In genomic region chr8:106515946-106516479, GRCm38 (mm10) we compare ENCODE assay signal across 33 mouse cellular contexts. TPM values are rescaled to one million over a fixed set of nuclear protein-coding genes. Genes with fewer than 3 reads are reported as not detected.
A peak's percentile ranks its signal among the peaks of the same experiment; 100 is the strongest.
DNase-seq lines count a peak whose midpoint lies in the region; ATAC-seq and TF ChIP-seq lines count a peak whose summit lies in the region.
"Had no signal": no experiment of that assay in that cellular context is flagged by ENCODE, and none has a peak within 500 bp of the region (broad histone marks: within the 10 kb centered on the region; RNA-seq: fewer than 3 reads in every experiment).

No protein-coding gene starts in this region.

- no peak overlapping the region for H3K4me2 ChIP-seq in heart, embryonic 12.5 days
- no peak overlapping the region for H3K4me2 ChIP-seq in intestine, embryonic 14.5 days (ENCODE audit: low read length)
- no peak overlapping the region for H3K4me2 ChIP-seq in intestine, embryonic 15.5 days (replicated peaks)
- H3K4me2 ChIP-seq: hindbrain, embryonic 15.5 days; neural tube, embryonic 13.5 days had no signal

- no peak for TF ChIP-seq POLR2A in embryonic fibroblast, embryonic 13.5 days (IDR thresholded peaks at IDR 0.05; ENCODE audit: low read depth, low read length)

- 43% methylated on average over 1 of the region's 1 CpGs for WGBS in heart, embryonic 12.5 days
- 25% methylated on average over 1 of the region's 1 CpGs for WGBS in intestine, embryonic 14.5 days
- WGBS in intestine, embryonic 15.5 days = 30% methylated on average over 1 of the region's 1 CpGs

- H3K9ac ChIP-seq in heart, embryonic 12.5 days = no peak overlapping the region
- no peak overlapping the region for H3K9ac ChIP-seq in intestine, embryonic 14.5 days (ENCODE audit: low read length)
- H3K9ac ChIP-seq in intestine, embryonic 15.5 days = no peak overlapping the region
- H3K9ac ChIP-seq: hindbrain, embryonic 15.5 days; liver, postnatal 0 days; neural tube, embryonic 13.5 days had no signal

- H3K27ac ChIP-seq in heart, embryonic 12.5 days (ENCODE audit: poor library complexity, severe bottlenecking) = peak overlapping the region; percentile 90
- peak overlapping the region; percentile 18; the same call in 1 of the 2 replicates for H3K27ac ChIP-seq in intestine, embryonic 14.5 days (ENCODE audit: low read depth)
- H3K27ac ChIP-seq in intestine, embryonic 15.5 days = no peak overlapping the region
- peak overlapping the region; percentile 50 for H3K27ac ChIP-seq in embryonic fibroblast, embryonic 13.5 days (ENCODE audit: insufficient read depth, low read length)
- H3K27ac ChIP-seq: hindbrain, embryonic 15.5 days; kidney, postnatal 0 days; midbrain, embryonic 10.5 days; neural tube, embryonic 13.5 days had no signal

- peaks cover 16% of the 10 kb centered on the region for H3K36me3 ChIP-seq in heart, embryonic 12.5 days
- H3K36me3 ChIP-seq in intestine, embryonic 14.5 days (ENCODE audit: control insufficient read depth, insufficient read depth, low read length) = 0 out of 2 replicates have a peak, but pooled peaks cover 5% of the 10 kb centered on the region
- H3K36me3 ChIP-seq in intestine, embryonic 15.5 days = no peaks in the 10 kb centered on the region
- H3K36me3 ChIP-seq: hindbrain, embryonic 15.5 days; midbrain, embryonic 10.5 days; neural tube, embryonic 13.5 days had no signal

- no peak for TF ChIP-seq CTCF in embryonic fibroblast, embryonic 13.5 days (IDR thresholded peaks at IDR 0.05; ENCODE audit: borderline replicate concordance, insufficient read depth, low read length)

- H3K9me3 ChIP-seq in heart, embryonic 12.5 days (replicated peaks) = no peaks in the 10 kb centered on the region
- H3K9me3 ChIP-seq in intestine, embryonic 14.5 days (ENCODE audit: control insufficient read depth, low read length) = no peaks in the 10 kb centered on the region
- no peaks in the 10 kb centered on the region for H3K9me3 ChIP-seq in intestine, embryonic 15.5 days
- H3K9me3 ChIP-seq: hindbrain, embryonic 15.5 days; midbrain, embryonic 10.5 days; neural tube, embryonic 13.5 days had no signal

- H3K4me3 ChIP-seq in heart, embryonic 12.5 days = no peak overlapping the region
- no peak overlapping the region for H3K4me3 ChIP-seq in intestine, embryonic 14.5 days (ENCODE audit: low read depth, low read length)
- no peak overlapping the region for H3K4me3 ChIP-seq in intestine, embryonic 15.5 days (replicated peaks)
- no peak overlapping the region for H3K4me3 ChIP-seq in embryonic fibroblast, embryonic 13.5 days (ENCODE audit: insufficient read depth, low read length)
- H3K4me3 ChIP-seq: hindbrain, embryonic 15.5 days; midbrain, embryonic 10.5 days; myocyte; neural tube, embryonic 13.5 days had no signal

- H3K4me1 ChIP-seq in heart, embryonic 12.5 days (replicated peaks) = peaks cover 69% of the 10 kb centered on the region
- peaks cover 35% of the 10 kb centered on the region for H3K4me1 ChIP-seq in intestine, embryonic 14.5 days (replicated peaks; ENCODE audit: control insufficient read depth, insufficient read depth, low read length)
- peaks cover 28% of the 10 kb centered on the region for H3K4me1 ChIP-seq in intestine, embryonic 15.5 days (replicated peaks)
- H3K4me1 ChIP-seq in embryonic fibroblast, embryonic 13.5 days (ENCODE audit: control insufficient read depth, insufficient read depth, low read length) = peaks cover 14% of the 10 kb centered on the region

- no peak for ATAC-seq in heart, embryonic 12.5 days (ENCODE audit: insufficient number of reproducible peaks, low FRiP score)
- ATAC-seq in intestine, embryonic 14.5 days (replicated peaks; ENCODE audit: low FRiP score, low TSS enrichment, low read depth) = no peak
- no peak for ATAC-seq in intestine, embryonic 15.5 days
- ATAC-seq: forebrain, embryonic 16.5 days; liver, postnatal 0 days; midbrain, embryonic 16.5 days had no signal

- no peak for DNase-seq in heart, postnatal 4 days
- DNase-seq in intestine, embryonic 14.5 days (ENCODE audit: low spot score) = no peak
- peak; percentile 97 for DNase-seq in ES-CJ7 (ENCODE audit: low read depth, low spot score)
- DNase-seq in adrenal gland, postnatal 14 days = no peak
- DNase-seq: cerebellum, adult 8-10 months; gastrocnemius, postnatal 10 days; kidney, adult 11 months; left cerebral cortex, postnatal 4 days; liver, postnatal 0 days; lung, postnatal 10 days; retina, postnatal 1 day; right cerebral cortex, postnatal 25 days; spleen, adult 18-20 months; thymus, postnatal 25 days had no signal

- H3K27me3 ChIP-seq in heart, embryonic 12.5 days (replicated peaks) = no peaks in the 10 kb centered on the region
- H3K27me3 ChIP-seq in intestine, embryonic 14.5 days (replicated peaks; ENCODE audit: control insufficient read depth, insufficient read depth, low read length) = no peaks in the 10 kb centered on the region
- no peaks in the 10 kb centered on the region for H3K27me3 ChIP-seq in intestine, embryonic 15.5 days (replicated peaks)

RNA-seq across cellular contexts. Expression of gene Cdh3, which starts 5.3 kb away (rescaled TPM):
- polyA plus RNA-seq in heart, embryonic 12.5 days (2016; fragmentation: Nextera tagmentation; extraction: Ambion mirVana) = 39.9 and 41.0 TPM in 2 replicates
- total RNA-seq in heart, postnatal 4 days (2021) = 1 to 10 TPM; 8.1 to 9.0 TPM
- polyA plus RNA-seq in intestine, embryonic 14.5 days (2014; fragmentation: Nextera tagmentation; extraction: Ambion mirVana) = 16.1 and 19.2 TPM in 2 replicates
- polyA plus RNA-seq in intestine, embryonic 15.5 days (2015; fragmentation: Nextera tagmentation; extraction: Ambion mirVana) = 16.2 and 17.5 TPM in 2 replicates
- polyA plus RNA-seq in embryonic fibroblast, embryonic 13.5 days (2011; ENCODE audit: insufficient read length, low read depth, missing spikeins) = 49.9 and 70.2 TPM in 2 replicates
- 0.68 and 0.74 TPM in 2 replicates for total RNA-seq in adrenal gland, postnatal 14 days (2021)
- total RNA-seq: granulocyte monocyte progenitor cell, adult 5-6 weeks had no signal

RNA-seq across cellular contexts. Expression of gene 6030452D12Rik, which starts 15.7 kb away (rescaled TPM):
- polyA plus RNA-seq in heart, embryonic 12.5 days (2016; fragmentation: Nextera tagmentation; extraction: Ambion mirVana) = not detected in 2 replicates
- not detected for total RNA-seq in heart, postnatal 4 days (2021)
- polyA plus RNA-seq in intestine, embryonic 14.5 days (2014; fragmentation: Nextera tagmentation; extraction: Ambion mirVana) = not detected in 2 replicates
- not detected in 2 replicates for polyA plus RNA-seq in intestine, embryonic 15.5 days (2015; fragmentation: Nextera tagmentation; extraction: Ambion mirVana)
- not detected in 2 replicates for polyA plus RNA-seq in embryonic fibroblast, embryonic 13.5 days (2011; ENCODE audit: insufficient read length, low read depth, missing spikeins)
- not detected in 2 replicates for total RNA-seq in adrenal gland, postnatal 14 days (2021)
- total RNA-seq: adrenal gland, postnatal 25 days; gastrocnemius, postnatal 10 days; granulocyte monocyte progenitor cell, adult 5-6 weeks; layer of hippocampus, adult 18-20 months; layer of hippocampus, postnatal 14 days; left cerebral cortex, adult 8-10 months; left cerebral cortex, postnatal 4 days; liver, adult 2 months had no signal
- polyA plus RNA-seq: brain, embryonic 14.5 days; embryonic facial prominence, embryonic 14.5 days; forebrain, embryonic 16.5 days; hindbrain, embryonic 15.5 days; kidney, postnatal 0 days; liver, adult 2 months; liver, postnatal 0 days; midbrain, embryonic 10.5 days; midbrain, embryonic 16.5 days; myocyte; neural tube, embryonic 13.5 days; testis, adult 2 months had no signal

RNA-seq across cellular contexts. Expression of gene Gm10073, which starts 57.2 kb away (rescaled TPM):
- polyA plus RNA-seq in heart, embryonic 12.5 days (2016; fragmentation: Nextera tagmentation; extraction: Ambion mirVana) = 2.8 and 4.1 TPM in 2 replicates
- 100 to 1,000 TPM; 125 to 128 TPM for total RNA-seq in heart, postnatal 4 days (2021)
- 9.1 and 11.7 TPM in 2 replicates for polyA plus RNA-seq in intestine, embryonic 14.5 days (2014; fragmentation: Nextera tagmentation; extraction: Ambion mirVana)
- polyA plus RNA-seq in intestine, embryonic 15.5 days (2015; fragmentation: Nextera tagmentation; extraction: Ambion mirVana) = 15.5 and 20.2 TPM in 2 replicates
- 21.2 and 22.4 TPM in 2 replicates for polyA plus RNA-seq in embryonic fibroblast, embryonic 13.5 days (2011; ENCODE audit: insufficient read length, low read depth, missing spikeins)
- 103 and 135 TPM in 2 replicates for total RNA-seq in adrenal gland, postnatal 14 days (2021)
